Mouse (Mus musculus): ENCODE measurements at regions not wholly inside any gene's neighbourhood (a gene's known extent, or its start where the extent isn't known, plus 50 kb on each side); places are given as distances from the start of the nearest gene placed in this dataset.
"Not testable (repeated sequence)": the region's sequence is repeated elsewhere in the genome, so short reads cannot be mapped to it uniquely, and the experiment has no call there.

DNA sequence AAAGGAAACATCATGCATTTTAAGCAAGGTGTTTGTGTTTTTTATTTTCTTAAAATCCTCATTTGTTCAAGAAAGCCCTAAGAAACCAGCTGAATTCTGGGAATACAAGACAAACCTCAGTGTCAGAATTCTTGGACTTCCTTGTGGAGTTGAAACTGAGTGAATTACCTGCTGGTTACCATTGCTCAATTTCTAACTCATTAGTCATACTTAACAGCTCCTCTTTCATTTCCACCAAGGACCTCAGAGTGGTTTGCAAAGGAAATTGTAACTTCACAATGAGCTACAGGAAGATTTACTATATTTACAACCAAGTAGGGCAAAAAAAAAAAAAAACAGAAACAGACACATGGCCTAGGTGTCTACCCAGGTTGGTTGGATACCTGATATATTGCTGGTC, 67.6 kb upstream of the Zcchc2 start:
- H3K4me1 ChIP-seq (ENCODE audit: control insufficient read depth, insufficient read depth, low read length): no peaks in the 10 kb centered on the region
- no peaks in the 10 kb centered on the region for H3K9me3 ChIP-seq (ENCODE audit: control insufficient read depth, low read length)
- DNase-seq (ENCODE audit: low spot score) (no peak), ATAC-seq (ENCODE audit: low FRiP score, low read depth) (no peak)
- no peak overlapping the region for H3K9ac ChIP-seq (ENCODE audit: low read depth, low read length, severe bottlenecking)
- TF ChIP-seq POLR2A (IDR thresholded peaks at IDR 0.05; ENCODE audit: borderline replicate concordance, extremely low read depth, insufficient read depth, insufficient read length): no peak
- no peak overlapping the region for H3K4me3 ChIP-seq (replicated peaks; ENCODE audit: low read length)
- no peak overlapping the region for H3K27ac ChIP-seq (replicated peaks; ENCODE audit: low read depth, low read length)
- H3K4me2 ChIP-seq (replicated peaks; ENCODE audit: low read depth, low read length, severe bottlenecking): no peak overlapping the region
- no peaks in the 10 kb centered on the region for H3K27me3 ChIP-seq (ENCODE audit: control insufficient read depth, insufficient read depth, low read length)
- no peaks in the 10 kb centered on the region for H3K36me3 ChIP-seq (ENCODE audit: control insufficient read depth, insufficient read depth, low read length)

DNA sequence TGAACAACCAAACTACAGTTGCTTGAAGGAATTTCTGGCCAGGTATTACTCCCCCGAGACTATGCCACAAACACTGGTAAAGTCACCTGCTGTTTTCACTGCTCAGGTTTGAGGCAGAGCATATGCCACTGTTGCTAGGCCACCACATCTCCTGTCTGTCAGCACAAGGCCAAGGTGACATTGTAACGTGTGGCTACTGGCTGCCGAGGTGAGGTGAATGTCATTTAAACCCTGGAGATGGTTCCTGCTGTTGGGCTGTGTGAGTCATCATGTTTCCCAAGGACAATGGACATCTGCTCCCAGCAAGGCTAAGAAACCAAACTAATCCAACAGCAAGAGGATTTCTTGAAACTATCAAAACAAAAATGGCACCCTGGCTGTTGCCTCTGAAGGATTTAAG, 67.2 kb upstream of the Zcchc2 start:
- Histone ChIP-seq H3K4me1 (ENCODE audit: control insufficient read depth, insufficient read depth, low read length) (no peaks in the 10 kb centered on the region), H3K27ac (replicated peaks; ENCODE audit: low read depth, low read length) (no peak overlapping the region), H3K9me3 (ENCODE audit: control insufficient read depth, low read length) (no peaks in the 10 kb centered on the region), H3K4me3 (replicated peaks; ENCODE audit: low read length) (no peak overlapping the region), H3K36me3 (ENCODE audit: control insufficient read depth, insufficient read depth, low read length) (no peaks in the 10 kb centered on the region), H3K9ac (ENCODE audit: low read depth, low read length, severe bottlenecking) (no peak overlapping the region), H3K27me3 (ENCODE audit: control insufficient read depth, insufficient read depth, low read length) (no peaks in the 10 kb centered on the region), H3K4me2 (replicated peaks; ENCODE audit: low read depth, low read length, severe bottlenecking) (no peak overlapping the region)
- WGBS: 72% methylated on average over 3 of the region's 3 CpGs
- ATAC-seq (ENCODE audit: low FRiP score, low read depth) (no peak), DNase-seq (ENCODE audit: low spot score) (no peak)
- no peak for TF ChIP-seq POLR2A (IDR thresholded peaks at IDR 0.05; ENCODE audit: borderline replicate concordance, extremely low read depth, insufficient read depth, insufficient read length)

DNA sequence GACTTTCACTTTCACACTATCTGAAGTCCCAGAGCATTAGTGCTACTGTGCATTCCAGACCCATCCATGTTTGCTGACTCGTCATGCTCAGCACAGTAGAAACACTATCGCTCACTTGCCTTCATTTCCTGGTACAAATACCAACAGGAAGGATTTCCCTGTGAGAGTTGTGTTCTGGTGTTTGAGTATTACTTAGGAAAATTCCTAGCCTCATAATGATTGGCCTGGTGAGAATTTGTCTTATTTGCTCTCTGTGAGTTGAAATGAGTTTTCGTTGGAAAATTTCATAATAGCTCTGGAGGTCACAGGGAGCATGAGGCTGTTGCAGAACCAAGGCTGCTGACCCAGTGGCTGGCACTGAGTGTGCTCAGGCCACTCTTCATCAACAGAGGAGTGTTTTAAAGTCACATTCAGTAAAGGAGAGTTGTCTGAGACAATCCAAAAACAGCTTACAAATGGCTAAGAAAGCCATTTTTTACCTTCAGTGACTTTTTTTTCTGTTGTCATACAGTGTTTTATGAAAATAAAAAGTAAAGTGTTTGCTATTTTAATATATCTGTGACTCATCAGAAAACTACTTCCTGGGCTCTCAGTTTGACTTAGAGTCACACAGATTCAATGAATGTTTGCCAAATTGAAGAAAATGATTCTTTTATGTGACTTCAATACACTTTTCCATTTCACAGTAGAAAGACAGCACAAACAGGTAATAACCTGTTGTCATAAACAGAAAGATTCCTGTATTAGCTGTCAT, 64.4 kb upstream of the Zcchc2 start:
- no peak for DNase-seq (ENCODE audit: low spot score)

DNA sequence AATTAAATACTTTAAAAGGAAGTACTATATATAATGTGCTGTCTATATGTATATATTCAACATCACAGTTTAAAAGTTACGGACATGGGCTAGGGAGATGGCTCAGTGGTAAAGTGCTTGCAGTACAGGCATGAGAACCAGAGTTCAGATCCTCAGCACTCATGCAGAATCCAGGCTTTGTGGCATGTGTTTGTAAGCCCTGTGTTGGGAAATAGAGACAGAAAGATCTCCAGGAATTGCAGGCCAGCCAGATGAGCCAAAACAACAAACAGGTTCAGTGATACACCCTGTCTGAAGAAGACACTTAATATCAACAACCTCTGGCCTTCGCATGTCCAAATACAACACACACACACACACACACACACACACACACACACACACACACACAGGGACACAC, 63.3 kb upstream of the Zcchc2 start:
- H3K27ac ChIP-seq (replicated peaks; ENCODE audit: low read depth, low read length): no peak overlapping the region
- H3K27me3 ChIP-seq (ENCODE audit: control insufficient read depth, insufficient read depth, low read length): no peaks in the 10 kb centered on the region
- no peaks in the 10 kb centered on the region for H3K4me1 ChIP-seq (ENCODE audit: control insufficient read depth, insufficient read depth, low read length)
- 94% methylated on average over 2 of the region's 2 CpGs for WGBS
- DNase-seq (ENCODE audit: low spot score) (no peak), ATAC-seq (ENCODE audit: low FRiP score, low read depth) (no peak)
- TF ChIP-seq POLR2A (IDR thresholded peaks at IDR 0.05; ENCODE audit: borderline replicate concordance, extremely low read depth, insufficient read depth, insufficient read length): no peak
- no peaks in the 10 kb centered on the region for H3K9me3 ChIP-seq (ENCODE audit: control insufficient read depth, low read length)
- no peak overlapping the region for H3K9ac ChIP-seq (ENCODE audit: low read depth, low read length, severe bottlenecking)
- no peaks in the 10 kb centered on the region for H3K36me3 ChIP-seq (ENCODE audit: control insufficient read depth, insufficient read depth, low read length)
- no peak overlapping the region for H3K4me3 ChIP-seq (replicated peaks; ENCODE audit: low read length)
- no peak overlapping the region for H3K4me2 ChIP-seq (replicated peaks; ENCODE audit: low read depth, low read length, severe bottlenecking)

More for the DNA sequence above, 64.4 kb upstream of the Zcchc2 start:
- Histone ChIP-seq H3K4me2 (replicated peaks; ENCODE audit: low read depth, low read length, severe bottlenecking) (no peak overlapping the region), H3K36me3 (ENCODE audit: control insufficient read depth, insufficient read depth, low read length) (no peaks in the 10 kb centered on the region), H3K27me3 (ENCODE audit: control insufficient read depth, insufficient read depth, low read length) (no peaks in the 10 kb centered on the region), H3K9me3 (ENCODE audit: control insufficient read depth, low read length) (no peaks in the 10 kb centered on the region), H3K4me1 (ENCODE audit: control insufficient read depth, insufficient read depth, low read length) (no peaks in the 10 kb centered on the region), H3K4me3 (replicated peaks; ENCODE audit: low read length) (no peak overlapping the region), H3K9ac (ENCODE audit: low read depth, low read length, severe bottlenecking) (no peak overlapping the region), H3K27ac (replicated peaks; ENCODE audit: low read depth, low read length) (no peak overlapping the region)
- TF ChIP-seq POLR2A (IDR thresholded peaks at IDR 0.05; ENCODE audit: borderline replicate concordance, extremely low read depth, insufficient read depth, insufficient read length): no peak
- WGBS: 73% methylated on average over 3 of the region's 3 CpGs
- ATAC-seq (ENCODE audit: low FRiP score, low read depth): no peak

DNA sequence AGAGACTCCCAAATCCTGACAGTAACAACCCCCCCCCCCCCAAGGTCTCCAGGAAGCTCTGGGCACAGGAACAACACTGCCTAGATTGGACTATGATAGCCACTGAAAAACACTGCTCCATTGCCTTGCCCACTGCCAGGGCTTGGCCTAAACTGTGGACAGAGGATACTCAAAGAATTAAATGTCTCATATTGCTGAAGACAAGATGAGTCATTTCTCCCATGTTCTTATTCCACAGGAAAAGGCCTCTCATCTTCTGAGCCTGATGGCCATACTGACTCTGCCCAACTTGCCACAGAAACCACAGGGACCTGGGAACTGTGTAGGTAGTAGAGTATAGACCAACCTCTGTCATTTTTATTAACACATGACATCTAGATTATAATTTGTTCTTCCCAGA, 59.4 kb upstream of the Zcchc2 start:
- no peak for TF ChIP-seq POLR2A (IDR thresholded peaks at IDR 0.05; ENCODE audit: borderline replicate concordance, extremely low read depth, insufficient read depth, insufficient read length)
- H3K9me3 ChIP-seq (ENCODE audit: control insufficient read depth, low read length): no peaks in the 10 kb centered on the region
- no peak overlapping the region for H3K4me2 ChIP-seq (replicated peaks; ENCODE audit: low read depth, low read length, severe bottlenecking)
- no peaks in the 10 kb centered on the region for H3K4me1 ChIP-seq (ENCODE audit: control insufficient read depth, insufficient read depth, low read length)
- H3K27ac ChIP-seq (replicated peaks; ENCODE audit: low read depth, low read length): no peak overlapping the region
- DNase-seq (ENCODE audit: low spot score) (no peak), ATAC-seq (ENCODE audit: low FRiP score, low read depth) (no peak)
- no peaks in the 10 kb centered on the region for H3K27me3 ChIP-seq (ENCODE audit: control insufficient read depth, insufficient read depth, low read length)
- H3K36me3 ChIP-seq (ENCODE audit: control insufficient read depth, insufficient read depth, low read length): no peaks in the 10 kb centered on the region
- no peak overlapping the region for H3K9ac ChIP-seq (ENCODE audit: low read depth, low read length, severe bottlenecking)
- H3K4me3 ChIP-seq (replicated peaks; ENCODE audit: low read length): no peak overlapping the region

DNA sequence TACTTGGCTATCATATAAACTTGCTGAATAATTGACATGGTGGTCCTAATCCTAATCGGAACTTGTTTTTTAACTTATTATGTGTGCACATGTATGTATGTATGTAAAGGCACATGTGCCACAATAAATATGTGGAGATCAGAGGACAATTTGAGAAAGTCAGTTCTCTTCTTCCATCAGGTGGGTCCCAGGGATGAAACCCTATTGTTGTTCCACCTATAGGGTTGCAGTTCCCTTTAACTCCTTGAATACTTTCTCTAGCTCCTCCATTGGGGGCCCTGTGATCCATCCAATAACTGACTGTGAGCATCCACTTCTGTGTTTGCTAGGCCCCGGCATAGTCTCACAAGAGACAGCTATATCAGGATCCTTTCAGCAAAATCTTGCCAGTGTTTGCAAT, 56.0 kb upstream of the Zcchc2 start:
- not testable (repeated sequence) for H3K27ac ChIP-seq (replicated peaks; ENCODE audit: low read depth, low read length); ATAC-seq (ENCODE audit: low FRiP score, low read depth); H3K9ac ChIP-seq (ENCODE audit: low read depth, low read length, severe bottlenecking); H3K4me1 ChIP-seq (ENCODE audit: control insufficient read depth, insufficient read depth, low read length); H3K36me3 ChIP-seq (ENCODE audit: control insufficient read depth, insufficient read depth, low read length); H3K9me3 ChIP-seq (ENCODE audit: control insufficient read depth, low read length); H3K27me3 ChIP-seq (ENCODE audit: control insufficient read depth, insufficient read depth, low read length); DNase-seq (ENCODE audit: low spot score); H3K4me3 ChIP-seq (replicated peaks; ENCODE audit: low read length); H3K4me2 ChIP-seq (replicated peaks; ENCODE audit: low read depth, low read length, severe bottlenecking)
- 95% methylated on average over 2 of the region's 2 CpGs for WGBS
